Mouse (Mus musculus) lung, postnatal 36 days (tissue): ENCODE results near the gene Bmper.
A peak's percentile ranks its signal among the peaks of the same experiment; 100 is the strongest.

ENCODE experiments used
- DNase-seq: peaks from one replicate; pipeline ENCODE4 v3.0.0; 2022; ENCODE audit warnings: mixed read lengths

The Bmper gene

DNA sequence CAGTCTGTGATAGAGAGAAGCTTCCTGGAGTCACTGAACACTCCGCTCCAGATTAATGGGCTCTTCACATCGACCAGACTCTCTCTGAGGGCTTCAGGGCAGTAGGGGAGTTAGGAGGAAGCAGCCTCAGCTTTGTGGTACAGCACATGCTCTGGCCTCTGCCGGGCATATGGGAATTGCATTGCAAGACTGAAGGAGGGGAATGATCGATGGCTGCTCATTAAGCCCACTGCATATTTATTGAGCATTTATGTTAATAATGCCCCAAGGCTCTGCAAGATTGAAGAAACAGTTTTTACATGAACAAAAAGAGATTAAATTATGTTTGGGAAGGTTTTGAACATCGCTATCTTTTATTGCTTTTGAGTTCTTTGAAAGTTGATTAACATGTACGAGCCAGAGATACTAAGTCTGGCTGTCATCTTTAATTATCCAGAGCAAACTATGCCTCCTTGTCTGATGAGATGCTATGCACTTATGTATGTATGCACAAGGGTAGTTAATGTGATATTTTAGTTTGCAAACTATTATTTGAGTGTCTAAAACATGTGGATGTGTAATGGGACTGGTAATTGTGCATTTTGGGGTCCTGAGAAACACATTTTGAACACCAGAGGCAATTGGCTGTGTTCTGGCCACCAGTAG lies 13.9 kb downstream of the Bmper start:
- DNase-seq, result no peak

DNA sequence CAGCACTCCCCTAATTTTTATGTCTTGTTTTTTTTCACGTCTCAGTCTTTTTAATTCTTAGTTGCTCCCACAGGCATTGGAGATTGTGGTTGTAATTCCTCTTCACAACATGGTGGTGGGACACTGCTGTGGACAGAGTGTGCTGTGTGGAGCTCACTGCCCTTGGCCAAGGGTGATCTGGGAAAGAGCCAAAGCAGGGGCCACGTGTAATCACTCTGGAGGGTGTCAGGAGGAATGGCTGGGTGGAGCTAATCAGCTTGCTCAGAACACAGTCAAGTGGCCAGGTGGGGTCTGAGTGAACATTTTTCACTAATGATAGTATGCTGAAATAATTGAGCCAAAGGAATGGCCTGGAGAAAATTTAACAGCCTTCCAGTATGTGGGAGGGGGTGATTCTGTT lies 16.1 kb downstream of the Bmper start:
- no peak for DNase-seq

DNA sequence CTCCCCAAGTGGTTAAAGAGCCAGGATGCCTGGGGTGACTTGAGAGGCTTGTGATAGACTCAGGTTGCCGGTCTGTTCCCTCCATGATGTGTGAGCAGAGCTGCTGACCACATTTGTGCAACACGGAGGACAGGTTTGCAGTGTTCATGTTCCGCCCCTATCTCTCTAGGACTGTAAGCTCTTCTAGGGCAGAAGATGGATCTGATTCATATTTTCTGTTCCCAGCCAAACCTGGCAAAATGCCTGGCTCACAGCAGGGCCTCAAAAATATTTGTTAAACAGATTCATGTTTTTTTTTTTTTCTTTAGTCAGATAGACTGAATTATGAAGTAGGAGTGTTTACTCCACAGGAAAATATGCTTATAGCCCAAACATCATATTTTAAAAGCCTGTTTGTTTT lies 20.0 kb downstream of the Bmper start:
- peak; percentile 62 for DNase-seq

DNA sequence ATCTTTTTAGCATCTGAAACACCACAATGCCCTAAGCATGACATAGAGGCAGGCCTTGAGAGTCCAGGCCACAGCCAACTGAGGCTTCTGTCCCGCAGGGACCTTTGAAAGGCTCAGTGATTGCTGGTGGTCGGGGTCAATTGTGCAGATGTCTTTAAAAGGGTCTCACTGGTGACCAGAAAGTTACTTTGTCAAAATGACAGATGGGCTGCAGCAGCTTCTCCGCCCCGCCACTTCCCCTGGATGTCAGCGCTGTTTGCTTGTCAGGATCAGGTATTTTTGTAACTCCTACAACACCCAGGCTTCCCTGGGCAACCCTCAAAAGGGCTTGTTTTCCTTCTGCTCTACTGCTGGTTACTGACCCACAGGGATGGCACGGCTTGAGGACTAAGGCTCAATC lies 21.0 kb downstream of the Bmper start:
- DNase-seq, result no peak

DNA sequence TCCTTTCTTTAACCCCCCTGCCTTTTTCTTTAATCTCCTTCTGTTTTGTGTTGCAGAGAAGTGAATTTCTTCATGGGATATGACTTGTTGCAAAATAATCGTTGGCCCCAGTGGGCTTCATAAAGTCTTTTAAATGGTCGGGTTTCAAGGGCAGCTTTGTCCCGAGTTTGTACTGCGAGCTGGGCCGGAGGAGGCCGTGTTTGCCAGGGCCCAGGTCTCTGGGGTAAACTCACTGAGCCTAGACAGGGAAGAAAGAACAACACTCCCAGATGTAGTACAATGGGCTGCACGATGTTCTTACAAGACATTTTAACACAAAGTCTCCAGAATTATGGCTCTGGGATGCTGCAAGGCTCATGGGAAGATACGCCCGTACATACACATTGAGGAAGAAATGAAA lies 23.5 kb downstream of the Bmper start:
- no peak for DNase-seq

DNA sequence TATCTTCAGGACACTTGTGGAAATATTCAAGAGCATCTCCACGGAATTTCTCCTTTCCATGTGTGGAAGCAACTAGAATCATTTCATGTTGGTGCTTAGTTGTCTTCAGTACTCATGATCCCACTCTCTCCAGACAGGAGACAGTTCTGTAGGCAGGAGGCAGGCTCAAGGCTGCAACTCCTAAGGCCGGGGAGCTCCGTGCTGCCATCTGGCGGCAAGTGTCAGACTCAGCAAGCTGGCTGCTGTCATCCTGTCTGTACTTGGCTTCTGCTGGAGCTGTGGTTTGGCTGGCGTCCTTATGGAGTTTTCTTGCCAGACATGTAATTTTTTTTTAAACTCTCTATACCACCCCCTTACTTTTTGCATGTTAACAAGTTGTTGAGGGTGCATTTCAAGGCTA lies 27.1 kb downstream of the Bmper start:
- peak; percentile 76 for DNase-seq

DNA sequence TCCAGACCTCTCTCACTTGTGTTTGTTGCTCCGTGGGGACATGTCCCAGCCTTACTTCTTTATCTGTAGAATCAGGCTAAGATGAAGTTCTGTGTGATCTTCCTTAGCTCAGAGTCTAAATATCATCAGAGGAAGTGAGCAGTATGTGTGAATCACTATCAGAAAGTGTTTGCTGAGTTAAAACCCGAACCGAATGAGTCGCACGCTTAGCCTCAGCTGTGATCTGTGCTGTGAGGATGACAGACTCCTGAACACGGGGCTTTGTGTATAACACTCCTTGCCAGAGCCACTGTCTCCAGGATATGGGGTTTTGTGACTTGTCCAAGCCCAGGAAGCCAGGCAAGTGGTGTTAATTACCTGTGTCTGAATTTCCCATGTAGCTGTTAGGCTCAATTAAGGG lies 28.1 kb downstream of the Bmper start:
- DNase-seq, result no peak

DNA sequence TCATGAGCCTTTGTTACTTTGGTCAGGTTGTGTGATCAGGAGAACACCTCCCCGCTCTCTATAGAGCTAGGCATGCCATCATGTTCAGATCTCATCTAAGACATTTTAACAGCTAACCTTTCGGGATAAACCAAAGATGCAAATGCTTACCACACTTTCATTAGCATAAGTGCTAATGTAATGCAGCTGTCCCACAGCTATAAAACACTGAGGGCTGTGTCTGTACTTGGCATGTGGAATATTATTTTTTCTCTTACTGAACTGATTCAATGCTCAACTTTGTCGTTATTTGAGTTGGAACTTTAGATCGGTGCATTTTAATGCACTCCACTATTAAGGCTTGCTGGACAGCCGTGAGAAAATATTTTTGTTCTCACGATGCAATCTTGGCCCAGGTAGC lies 30.7 kb downstream of the Bmper start:
- DNase-seq, result no peak

DNA sequence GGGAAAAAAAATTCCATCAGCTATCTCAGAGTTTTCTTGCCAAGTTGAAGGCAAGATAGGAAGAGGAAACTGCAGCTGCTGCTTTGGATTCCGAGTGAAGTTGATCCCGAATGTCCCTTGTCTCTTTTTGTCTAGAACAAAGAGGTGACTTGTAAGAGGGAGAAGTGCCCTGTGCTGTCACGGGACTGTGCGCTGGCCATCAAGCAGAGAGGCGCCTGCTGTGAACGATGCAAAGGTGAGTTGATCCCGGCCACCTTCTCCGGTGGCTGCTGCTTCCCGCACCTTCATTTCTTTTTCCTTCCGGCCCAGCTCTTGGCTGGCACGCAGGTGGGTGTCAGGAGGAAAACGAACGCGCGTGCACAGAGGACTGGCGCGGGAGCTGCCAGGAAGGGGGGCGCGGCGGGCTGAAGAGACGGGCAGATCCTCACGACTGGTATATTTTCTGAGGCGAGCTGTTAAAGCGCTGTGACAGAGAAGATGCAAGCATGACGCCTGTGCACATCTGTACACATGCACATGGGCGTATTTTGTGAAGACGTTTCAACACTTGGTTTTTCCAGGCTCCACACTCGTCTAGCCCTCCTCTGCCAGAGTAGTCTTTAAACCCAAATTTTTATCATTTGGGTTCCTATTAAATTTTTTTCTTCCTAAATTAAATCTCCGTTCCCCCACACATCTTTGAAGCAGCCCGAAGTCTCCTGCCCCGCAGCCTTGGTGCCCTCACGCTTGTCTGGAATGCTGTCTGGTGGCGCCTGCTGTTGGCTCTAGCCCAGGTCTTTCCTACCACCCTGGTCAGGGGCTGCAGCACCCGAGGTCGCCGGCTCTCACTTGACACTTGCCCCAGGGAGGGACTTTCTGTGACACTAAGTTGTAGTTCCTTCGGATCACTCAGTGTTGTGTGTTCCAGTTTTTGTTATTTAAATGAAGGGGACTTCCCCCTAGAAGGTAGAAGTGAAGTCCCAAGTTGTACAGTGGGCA lies 31.6 kb downstream of the Bmper start:
- DNase-seq, result no peak

DNA sequence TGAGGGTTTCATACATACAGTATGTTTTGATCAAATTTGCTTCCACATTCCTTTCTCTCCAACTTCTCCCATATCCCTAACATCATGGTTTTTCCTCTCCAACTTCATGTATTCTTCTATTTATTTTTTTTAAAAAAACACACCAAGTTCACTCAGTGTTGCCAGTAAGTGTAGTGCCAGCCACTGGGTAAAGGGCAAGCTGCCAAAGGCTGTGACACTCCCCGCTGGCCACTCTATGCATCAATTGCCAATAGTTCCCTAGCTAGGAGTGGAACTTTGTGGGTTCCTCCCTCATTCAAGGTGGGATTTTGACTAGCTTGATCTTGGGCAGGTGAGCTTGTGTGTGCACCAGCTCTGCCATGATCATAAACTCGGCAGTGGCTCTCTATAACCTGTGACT lies 33.0 kb downstream of the Bmper start:
- no peak for DNase-seq

DNA sequence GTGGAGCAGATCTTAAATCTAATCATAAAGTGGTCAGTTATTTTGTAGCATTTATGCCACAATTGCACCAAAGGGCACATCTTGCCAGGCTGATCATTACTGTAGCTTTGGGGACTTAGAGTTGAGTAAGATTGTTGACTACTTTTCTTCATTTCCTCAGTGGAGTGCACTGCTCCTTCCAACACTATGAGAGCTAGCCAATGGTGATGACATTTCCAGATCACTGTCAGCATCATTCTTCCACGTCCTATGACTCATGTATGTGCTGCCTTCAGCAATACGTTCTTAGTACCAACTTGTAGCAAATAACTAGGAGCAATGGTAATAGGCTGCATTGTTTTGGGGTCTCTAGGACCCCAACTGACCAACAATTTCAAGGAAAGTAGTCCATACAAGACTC lies 33.7 kb downstream of the Bmper start:
- no peak for DNase-seq

DNA sequence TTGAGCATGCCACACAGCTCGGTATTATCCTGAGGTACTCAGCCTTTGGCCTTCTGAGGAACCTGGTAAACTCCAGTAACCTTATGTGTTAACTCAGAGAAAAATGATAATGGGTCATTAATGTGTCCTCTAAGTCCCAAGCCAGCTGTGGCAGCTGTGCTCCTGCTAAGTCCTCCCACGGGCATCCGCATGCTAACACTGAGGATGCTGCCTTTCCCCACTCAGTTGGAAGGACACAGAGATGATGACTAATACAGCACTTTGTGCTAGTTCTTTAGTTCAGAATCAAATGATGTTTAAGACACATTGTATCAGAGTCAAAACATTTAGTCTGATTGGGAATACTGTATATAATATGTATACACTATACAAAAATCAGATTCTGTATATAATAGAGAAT lies 39.0 kb downstream of the Bmper start:
- no peak for DNase-seq

DNA sequence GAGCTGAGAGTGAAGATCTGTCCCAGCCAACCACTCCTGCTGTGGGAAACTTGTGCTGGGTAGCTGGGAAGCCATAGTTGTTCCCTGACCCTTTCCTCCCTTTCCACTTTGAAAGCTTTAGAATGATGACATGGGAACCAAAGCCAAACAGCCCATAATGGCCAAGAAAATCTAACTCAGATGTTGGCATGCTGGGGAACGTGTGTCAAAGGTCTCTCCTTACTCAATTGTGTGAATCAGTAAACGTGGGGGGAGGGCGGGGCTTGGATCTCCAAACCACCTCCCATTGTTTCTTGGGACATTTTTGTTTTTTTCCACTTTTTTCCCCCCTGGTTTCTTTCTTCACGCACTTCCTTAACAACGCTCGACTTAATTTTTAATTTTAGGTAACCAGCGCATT lies 40.0 kb downstream of the Bmper start:
- no peak for DNase-seq

DNA sequence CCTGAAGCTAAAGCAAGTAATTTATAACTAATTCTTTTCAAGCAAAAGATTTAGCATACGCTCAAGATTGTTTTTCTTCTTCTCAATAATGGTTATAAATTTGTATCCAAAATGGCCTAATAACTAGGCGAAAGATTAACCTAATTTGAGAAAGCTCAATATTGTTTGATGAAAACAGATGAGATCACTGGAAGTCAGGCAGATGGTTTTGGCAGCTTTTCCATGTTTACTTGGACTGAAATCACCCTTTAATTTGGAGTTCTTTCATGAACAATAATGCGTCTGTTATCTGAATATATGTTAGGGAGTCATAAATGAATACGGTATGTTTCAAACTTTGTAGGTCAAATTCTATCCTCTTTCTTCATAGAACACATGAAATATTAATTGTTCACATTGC lies 41.6 kb downstream of the Bmper start:
- DNase-seq, result no peak

DNA sequence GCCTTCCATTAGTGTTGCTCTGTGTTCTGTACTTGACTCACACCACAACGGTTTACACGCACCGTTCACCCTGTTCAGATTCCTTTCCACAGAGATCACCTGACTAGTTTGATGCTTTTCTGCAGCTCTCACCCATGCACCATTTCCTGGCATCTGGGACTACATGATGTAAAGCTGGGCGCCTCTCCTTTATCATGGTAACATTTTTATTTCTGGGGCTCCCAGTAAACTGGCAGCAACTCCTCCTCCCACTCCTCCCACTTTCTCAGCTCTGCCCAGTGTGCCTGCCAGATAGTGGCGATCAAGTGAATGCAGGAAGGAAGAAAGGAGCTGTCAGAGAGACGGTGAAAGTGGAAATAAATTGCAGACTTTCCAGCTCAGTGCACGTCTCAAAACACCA lies 45.7 kb downstream of the Bmper start:
- no peak for DNase-seq

DNA sequence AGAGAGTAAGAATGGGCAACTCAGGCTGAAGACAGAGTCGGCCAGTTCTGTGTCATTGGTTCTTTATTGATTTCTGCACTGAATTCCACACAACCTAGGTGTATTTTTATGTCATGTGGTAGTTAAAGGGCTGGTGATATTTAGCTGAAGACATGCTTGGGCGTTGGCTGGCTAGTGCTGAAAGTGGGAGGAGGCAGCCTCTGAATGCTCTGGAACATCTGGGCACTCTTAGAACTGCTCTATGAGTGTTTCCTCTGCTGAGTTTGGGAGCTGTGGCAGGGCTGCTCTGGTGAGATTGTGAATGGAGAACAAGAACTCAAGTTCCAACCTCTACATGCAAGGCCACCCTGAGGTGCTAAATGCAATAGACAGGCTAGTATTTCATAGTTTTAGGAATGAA lies 46.2 kb downstream of the Bmper start:
- DNase-seq, result no peak

DNA sequence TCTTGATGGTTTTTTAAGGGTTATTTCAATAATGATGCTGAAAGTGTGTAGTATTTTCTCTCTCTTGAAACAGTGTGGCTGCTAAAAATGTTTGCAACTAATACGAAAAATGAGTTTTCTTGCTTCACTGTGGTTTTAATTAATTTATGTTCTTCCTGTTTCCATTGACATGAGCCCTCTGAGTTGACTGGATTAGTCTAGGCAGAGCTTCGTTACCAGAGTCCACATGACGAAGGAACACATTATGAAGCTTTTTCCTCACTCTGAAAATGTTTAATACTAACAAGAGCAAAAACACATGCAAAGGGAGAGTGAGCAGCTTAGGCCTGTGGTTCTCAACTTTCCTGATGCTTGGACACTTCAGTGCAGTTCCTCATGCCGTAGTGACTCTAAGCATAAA lies 53.4 kb downstream of the Bmper start:
- DNase-seq, result no peak

DNA sequence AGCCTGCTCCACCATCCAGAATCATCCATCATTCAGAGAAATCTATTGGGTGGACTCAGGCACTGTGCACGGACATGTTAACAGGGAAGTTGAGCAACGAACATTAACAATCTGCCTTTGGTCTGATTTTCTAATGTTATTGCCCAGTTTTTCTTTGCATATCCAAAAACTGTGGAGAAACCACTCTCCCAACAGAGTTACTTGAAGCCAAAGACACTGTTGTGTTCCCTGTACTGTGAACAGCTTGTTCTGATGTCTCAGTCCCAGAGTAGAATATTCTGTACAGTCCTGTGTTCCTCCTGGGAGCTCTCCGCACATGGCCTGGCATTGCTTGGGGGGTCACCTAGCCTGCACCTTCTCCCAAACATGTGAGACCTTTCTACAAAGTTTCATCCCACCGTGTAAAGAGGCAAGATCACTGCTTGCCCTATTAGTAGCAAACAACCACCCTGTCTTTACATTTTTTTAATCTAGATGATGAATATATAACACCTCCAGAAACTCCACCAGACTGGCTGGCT lies 62.1 kb downstream of the Bmper start:
- DNase-seq, result no peak

DNA sequence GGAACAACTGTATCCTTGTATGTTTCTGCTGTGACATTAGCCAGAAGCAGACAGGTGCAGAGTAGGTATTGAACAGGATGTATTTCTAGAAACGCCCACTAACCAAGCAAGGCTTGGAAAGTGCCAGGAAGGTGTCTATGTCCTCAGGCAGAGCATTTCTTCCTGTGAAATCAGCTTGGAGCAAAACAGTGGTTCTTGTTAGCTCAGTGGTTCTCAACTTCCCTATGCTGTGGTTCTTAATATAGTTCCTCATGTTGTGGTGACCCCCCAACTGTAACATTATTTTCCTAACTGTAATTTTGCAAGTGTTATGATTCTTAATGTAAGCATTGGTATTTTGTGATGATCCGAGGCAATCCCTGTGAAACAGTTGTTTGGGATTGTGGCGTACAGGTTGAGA lies 70.7 kb downstream of the Bmper start:
- no peak for DNase-seq

DNA sequence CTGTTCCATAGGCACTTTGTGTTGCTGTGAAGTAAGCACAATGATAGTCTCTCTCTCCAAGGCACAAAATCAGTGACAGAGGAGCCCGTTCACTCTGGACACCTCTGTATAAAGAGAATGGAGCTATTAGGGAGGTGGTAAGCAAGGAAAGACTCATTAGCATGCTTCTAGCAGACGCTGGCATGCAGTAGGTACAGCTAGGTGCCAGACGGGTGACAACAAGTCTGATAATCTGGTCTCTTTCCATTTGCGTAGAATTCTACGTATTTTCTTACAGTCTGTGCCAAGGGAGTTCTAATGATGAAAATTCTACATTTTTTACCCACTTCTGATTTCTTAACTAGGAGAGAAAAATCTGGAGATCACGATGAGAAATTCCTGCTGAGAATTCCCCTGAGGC lies 72.7 kb downstream of the Bmper start:
- no peak for DNase-seq

DNA sequence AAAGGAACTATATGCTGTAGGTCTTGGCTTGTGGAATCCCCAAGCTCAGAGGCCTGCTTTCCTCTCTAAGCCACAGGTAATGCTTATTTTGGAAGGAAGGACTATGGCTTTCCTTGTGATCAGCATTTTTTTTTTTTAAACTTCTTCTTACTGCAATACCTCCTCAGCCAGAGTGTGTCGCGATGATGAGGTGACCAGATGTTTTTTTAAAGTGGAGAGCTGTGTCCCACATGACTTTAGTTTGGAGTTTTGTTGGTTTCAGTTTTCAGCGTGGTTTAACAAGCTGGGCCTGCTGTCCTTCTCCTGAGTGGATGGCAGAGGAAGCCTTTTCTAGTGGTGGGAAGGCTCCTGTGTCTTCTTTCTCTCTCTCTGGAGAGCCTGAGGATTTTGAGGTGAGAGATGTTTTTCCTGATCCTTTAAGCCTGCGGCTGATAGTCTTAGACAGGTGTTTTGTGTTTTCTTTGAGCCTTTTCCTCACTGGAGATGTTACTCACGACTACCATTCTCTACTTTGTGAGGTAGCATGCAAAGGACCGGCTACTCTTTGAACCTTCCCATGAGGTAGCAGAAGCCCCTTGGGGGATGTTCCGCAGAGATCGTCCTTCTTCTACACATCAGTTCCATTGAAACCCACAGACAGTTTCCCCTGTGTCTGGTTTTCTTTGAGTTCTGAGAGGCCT lies 74.8 kb downstream of the Bmper start:
- DNase-seq, result no peak

DNA sequence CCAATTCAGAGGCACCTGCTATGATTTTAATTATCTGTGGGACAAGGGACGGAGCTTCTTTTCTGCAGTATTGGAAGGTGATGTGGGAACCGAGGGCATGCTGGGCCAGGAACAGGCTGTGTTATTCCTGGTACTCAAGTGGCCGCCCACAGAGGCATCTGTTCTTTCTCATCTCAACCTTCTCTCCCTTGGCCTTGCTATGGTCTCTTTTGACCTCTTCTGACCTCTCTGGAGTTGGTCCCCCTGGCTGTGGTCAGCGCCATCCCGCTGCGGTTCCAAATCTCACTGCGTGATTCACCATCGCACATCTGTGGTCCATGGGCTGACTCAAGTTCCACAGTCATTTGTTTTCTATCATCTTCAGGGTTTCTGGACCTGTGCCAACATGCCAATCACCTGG lies 77.5 kb downstream of the Bmper start:
- no peak for DNase-seq

DNA sequence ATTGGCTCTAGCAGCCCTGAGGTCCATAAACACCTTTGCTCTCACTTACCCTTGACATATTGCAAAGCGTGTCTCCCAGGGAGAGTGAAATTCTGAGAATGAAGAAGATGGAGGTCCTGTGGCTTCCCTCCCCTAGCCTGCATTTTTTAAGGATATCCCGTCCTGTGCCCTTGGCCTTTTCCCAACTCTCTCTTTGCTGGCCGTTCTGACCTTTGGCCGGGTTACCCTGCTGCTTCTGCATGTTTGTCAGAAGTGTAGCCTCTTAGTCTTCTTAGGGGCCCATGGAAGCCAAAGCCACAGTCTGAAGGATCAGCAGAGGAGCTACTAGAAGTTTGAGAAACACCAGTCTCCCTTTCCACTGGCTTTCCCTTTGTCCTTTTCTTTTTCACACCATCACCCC lies 82.8 kb downstream of the Bmper start:
- DNase-seq, result peak; percentile 28

DNA sequence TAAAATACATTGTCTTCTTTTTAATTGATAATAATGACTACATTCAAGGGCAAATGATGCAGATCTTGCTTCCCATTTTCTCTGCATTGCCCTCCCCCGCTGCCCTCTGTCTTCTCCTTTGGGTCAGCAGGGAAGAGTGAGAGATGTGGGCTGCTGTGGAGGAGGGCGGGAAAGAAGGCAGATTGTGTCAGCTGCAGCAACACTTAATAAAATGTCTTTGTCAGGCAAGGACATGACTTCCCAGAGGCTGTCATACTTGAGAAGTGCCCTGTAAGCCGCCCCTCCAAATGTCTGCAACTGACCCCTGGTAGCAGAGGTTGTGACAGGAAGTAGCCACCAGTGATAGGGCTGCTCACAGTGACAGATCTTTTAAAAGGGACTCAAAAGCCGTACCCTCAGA lies 83.3 kb downstream of the Bmper start:
- no peak for DNase-seq
